Mouse (Mus musculus): ENCODE data around the gene Uimc1.

Uimc1 gene

GRCm38 (mm10) chr13:54988181-54988760, 111.8 kb downstream of the Uimc1 start:
- no peak for DNase-seq

DNA sequence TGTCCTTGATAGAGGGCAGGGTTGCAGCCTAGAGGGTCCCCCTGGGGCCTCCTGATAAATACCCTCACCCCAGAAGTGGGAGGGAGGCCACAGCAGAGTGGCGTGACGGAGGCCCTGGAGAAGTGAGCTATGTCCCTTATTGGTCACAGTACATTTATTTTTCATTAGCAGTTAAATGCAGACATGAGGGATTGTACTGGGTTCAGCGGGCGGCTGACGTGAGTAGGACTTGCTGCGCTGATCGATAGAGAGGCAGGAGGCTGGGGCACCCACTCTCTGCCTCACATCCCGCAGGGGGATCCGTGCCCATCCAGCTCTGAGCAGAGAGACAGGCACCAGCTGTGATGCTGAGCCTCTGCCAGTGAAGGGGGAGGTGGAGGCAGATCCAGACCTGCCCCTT, 112.7 kb downstream of the Uimc1 start:
- peak in 1 of 2 experiments; percentile 65 for DNase-seq

GRCm38 (mm10) chr13:54983614-54984013, 116.5 kb downstream of the Uimc1 start:
- peak; percentile 62 to 69 for DNase-seq

DNA sequence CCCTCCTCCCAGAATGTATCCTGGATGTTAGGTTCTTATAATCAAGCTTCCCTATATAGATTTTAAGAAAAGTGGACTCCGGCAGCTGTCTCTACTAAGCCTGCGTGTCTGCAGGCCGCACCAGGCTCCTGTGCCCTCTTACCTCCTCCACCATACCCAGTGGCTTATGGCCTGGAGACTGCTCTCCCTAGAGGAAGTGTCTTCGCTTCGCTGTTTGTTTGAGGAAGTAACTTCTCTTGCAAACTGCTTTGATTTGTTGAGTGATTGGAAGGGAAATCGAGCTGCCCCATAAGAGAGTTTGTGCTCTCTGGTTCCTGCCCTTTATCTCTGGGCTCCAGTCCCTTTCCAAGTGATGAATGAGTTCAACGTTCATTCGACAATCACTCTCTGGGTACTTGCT, 117.1 kb downstream of the Uimc1 start:
- no peak for DNase-seq

GRCm38 (mm10) chr13:54980957-54981356, 119.1 kb downstream of the Uimc1 start:
- DNase-seq = peak; percentile 55 to 70

- DNase-seq = peak; percentile 71 to 77
Observed at GRCm38 (mm10) chr13:54978804-54979203, 121.3 kb downstream of the Uimc1 start.
